Mouse (Mus musculus): ENCODE measurements at regions not wholly inside any gene's neighbourhood (a gene's known extent, or its start where the extent isn't known, plus 50 kb on each side); places are given as distances from the start of the nearest gene placed in this dataset.

DNA sequence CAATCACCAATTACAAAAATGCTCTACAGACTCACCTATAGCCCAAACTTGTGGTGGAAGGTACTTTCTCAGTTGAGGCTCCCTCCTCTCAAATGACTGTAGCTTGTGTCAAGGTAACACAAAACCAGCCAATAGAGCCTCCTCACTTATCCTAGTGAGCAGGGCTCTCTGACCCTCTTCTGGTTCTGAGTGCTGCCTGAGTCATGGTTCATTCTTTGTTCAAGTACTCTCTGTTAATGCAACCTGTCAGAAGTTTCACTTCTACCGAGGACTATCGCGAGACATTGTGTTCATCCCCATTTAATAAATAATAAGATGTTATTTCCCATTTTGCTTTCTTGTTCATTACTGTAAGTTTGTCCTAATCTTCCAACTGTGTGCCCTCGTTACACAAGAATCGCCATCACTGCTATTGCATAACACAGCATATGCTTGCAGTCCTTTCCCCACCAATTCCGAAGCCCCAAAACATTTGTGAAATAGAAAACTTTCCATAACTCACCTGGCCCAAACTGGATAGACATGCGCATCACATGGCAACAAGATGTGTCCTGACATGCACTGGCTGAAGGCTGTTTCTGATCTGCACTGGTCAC lies 59.6 kb upstream of the Nabp1 start:
- no peak for DNase-seq (ENCODE audit: low spot score)

- no peak for DNase-seq (ENCODE audit: low spot score)
Measured at GRCm38 (mm10) chr1:51536076-51536475, 57.9 kb upstream of the Nabp1 start.

- DNase-seq (ENCODE audit: low spot score): no peak
Measured at GRCm38 (mm10) chr1:51535414-51535813, 57.2 kb upstream of the Nabp1 start.

DNA sequence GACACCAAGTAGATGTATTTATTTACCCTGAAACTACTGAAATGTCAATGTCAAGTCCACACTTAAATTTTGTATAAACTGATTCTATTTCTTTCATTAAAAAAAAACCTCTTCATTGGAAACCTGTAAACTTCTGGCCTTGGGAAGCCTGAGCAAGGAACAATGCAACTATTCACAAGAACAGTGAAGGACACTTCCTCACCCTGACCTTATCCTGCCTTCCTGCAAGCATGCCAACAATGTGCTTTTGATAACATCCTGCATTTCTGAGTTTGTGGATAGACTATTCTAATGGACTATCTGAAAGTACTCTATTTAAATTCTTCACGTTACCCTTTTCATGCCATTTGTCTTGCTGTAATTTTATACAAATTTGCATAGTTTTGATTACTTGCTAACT lies 53.1 kb upstream of the Nabp1 start:
- no peak for DNase-seq (ENCODE audit: low spot score)

- no peak for DNase-seq (ENCODE audit: low spot score)
Measured at GRCm38 (mm10) chr1:51530191-51530926, 52.1 kb upstream of the Nabp1 start.

DNA sequence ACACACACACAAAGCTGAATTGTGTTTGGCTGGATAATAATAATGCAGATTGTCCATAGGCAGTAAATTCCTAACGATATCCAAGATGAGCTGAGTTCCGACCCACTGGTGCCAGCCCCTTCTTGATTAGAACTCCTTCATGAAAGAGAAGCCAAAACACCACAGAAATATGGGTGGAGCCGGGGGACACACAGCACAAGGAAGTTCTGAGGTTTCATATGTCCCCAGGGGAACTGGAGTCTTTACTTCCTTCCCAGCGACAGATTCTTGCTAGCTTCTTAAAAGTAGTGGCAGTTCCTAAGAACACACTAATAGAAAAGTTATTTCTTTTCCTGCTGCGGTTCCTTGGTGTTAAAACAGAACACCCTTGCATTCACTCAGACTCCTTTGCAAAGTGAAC lies 51.4 kb upstream of the Nabp1 start:
- DNase-seq (ENCODE audit: low spot score): no peak

DNA sequence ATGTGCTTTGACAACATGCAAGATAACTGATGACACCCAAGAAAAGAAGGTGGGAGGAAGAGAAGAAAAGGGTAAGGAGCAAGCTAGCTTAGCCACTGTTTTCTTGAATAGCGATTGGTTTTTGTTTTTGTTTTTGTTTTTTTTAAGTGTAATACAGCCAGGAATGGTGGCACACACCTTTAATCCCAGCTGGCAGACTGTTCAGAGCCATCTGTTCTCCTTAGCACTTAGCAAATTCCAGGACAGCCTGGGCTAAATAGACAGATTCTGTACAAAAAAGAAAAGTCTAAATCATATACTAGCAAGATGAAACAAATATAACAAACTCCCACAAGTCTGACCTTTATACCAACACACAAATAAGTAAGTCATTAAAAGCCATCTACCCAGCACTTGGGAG lies 50.4 kb upstream of the Nabp1 start:
- no peak for DNase-seq (ENCODE audit: low spot score)

Data from gastrocnemius, adult 18-20 months (tissue).